Mouse (Mus musculus): Measurements from ENCODE around the gene Itgb5.

DNA sequence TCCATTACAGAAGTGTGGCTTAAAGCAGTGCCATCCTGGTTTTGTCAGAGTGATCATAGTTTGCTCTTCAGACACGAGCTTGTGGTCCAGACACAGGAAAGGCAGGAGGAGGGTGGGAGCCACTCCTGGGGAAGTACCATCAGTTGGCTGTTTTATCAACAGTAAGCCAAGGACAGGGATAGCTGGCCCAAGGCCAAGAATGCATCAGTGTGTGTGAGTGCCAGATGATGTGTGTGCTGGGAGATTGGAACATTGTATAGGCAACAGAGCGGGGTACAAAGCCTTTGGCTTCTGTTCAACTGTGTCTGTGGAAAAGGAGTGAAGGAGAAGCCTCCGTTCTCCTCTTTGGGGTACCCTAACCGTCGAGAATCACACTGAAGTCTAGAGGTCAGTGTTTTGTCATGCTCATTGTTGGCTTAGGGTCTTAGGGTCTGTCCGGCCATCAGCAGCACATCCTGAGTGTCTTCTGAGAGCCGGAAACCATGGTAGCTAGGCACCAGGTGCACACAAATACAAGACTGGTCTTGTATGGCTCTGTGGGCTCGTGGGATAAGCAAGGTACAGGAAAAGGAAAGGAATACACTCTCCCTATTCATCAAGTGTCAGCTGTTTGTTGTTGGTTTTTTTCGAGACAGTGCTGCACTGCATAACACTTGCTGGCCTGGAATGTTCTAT, 99.5 kb downstream of the Itgb5 start:
- TF ChIP-seq CTCF (IDR thresholded peaks at IDR 0.05; ENCODE audit: low read depth, low read length): no peak
- TF ChIP-seq POLR2A (IDR thresholded peaks at IDR 0.05; ENCODE audit: borderline replicate concordance, low read depth, low read length): no peak

Measured in bone marrow macrophage, adult 2 months (primary cell).